Mouse (Mus musculus) mature B cell (primary cell): Measurements from ENCODE around the gene Usp48.

ENCODE experiments used
- in situ Hi-C: fragments of 300-500 bp; cut with MboI; formaldehyde crosslinking; loops from 2 replicates; pipeline ENCODE4 v1.14.3; 2019

Gene Usp48

DNA sequence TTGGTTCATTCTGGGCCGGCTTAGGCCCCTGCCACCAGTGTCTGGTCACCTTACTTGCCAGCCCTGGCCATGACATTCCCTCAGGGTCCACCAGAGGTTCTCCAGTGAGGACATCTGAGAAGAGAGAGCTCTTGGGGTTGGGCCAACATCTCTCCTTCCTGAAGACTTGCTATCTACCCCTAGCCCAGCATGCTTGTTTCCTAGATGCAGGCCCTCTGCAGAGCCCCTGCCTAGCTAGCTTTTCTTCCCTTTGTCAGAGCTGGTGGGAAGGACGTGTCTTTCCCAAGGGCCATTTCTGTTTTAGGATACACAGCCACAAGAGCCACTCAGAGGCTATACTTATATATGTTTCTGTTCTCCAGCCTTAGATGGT lies 67.5 kb downstream of the Usp48 start:
- in situ Hi-C loops = no loop called here

DNA sequence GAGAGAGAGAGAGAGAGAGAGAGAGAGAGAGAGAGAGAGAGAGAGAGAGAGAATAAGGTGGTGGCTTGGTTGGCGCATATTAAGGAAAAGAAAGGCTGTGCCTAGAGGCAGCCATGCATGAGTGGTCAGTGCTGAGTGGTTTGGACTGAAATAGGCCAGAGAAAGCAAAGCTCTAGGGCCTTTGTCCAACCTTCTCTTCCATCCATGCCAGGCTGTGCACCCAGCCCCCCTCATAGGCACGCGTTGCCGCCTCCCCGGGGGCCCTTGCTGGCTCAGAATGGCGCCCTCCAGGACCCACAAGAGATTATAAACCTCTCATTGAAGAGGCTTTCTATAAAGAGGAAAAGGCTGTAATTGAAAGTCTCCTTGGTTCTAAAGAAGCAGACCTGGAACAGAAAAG lies 68.0 kb downstream of the Usp48 start:
- in situ Hi-C loops = no loop called here

DNA sequence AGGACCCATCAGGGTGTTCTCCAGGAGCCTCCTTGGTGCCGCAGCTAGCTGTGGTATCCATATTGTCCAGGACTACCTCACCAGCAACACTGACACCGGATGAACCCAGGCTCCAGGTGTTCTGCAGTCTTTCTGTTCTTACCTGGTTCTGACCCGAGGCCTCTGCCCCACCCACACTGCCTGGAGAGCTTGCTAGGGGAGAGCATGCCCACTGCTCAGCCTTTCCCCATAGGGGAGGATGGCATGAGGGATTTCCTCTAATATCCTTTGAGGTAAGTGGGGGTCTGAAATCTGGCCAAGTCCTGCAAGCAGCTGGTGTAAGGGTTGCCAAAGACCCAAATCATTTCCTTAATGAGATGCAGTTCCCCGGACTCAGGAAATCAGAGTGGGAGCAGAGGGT lies 69.9 kb downstream of the Usp48 start:
- in situ Hi-C loops = no loop called here

DNA sequence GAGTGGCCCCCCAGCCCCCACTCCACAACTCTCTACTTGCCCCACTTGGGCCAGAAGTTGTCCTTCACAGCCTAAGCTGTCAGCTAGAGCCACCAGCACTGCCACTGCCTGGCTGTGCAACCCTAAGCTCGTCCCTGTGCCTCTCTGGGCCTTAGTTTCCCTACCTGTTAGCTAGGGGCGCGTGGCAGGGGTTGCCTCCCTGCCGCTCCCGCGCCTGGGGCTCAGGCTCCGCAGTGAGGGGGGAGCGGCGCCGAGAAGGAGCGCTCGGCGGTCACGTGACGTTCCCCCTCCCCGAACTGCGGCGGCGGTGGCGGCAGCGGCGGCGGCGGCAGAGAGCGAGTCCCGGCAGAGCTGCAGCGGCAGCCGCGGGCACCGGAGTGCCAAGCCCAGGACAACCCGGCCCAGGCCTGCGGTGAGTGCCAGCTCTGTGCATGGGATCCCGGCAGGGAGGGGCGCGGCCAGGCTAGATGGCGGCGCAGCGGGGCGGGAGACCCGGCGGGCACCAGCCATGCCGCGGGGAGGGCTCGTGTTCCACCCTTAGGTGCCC lies 71.0 kb downstream of the Usp48 start, which contains the start of gene Rap1gap:
Gene Rap1gap (plus strand): TSS at position 294 of the 547 bp plus-strand sequence.
- in situ Hi-C loops = no loop called here

DNA sequence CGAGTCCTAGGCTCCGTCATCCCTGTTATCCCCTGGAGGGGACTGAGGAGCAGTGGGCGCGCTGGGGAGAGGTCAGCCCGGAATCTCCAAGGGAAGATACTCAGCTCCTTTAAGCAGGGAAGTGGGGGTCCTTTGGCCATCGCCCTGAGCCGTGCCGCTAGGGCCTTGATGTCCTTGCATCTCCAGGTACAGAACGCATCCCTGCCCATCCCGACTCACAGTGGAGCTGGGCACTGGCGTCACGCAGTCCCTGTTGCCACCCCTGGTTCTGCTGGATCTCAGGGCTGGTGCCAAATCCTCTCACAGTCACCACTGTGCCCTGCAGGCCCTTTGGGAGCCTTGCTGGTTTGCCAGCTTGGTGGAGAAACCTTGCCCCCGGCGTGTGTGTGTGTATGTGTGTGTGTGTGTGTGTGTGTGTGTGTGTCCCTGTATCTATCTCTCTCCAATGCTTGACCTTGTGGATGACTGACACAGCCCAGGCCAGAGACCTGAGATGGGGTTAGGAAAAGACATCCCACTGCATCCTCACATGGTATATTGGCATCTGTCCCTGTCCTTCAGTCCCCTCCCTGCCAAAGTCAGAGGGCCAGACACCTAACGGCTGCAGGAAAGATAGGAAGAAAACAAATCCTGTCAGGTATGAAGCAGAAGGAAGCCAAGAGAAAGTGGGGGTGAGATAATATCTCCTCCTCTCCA lies 71.6 kb downstream of the Usp48 start:
- in situ Hi-C loops = no loop called here

DNA sequence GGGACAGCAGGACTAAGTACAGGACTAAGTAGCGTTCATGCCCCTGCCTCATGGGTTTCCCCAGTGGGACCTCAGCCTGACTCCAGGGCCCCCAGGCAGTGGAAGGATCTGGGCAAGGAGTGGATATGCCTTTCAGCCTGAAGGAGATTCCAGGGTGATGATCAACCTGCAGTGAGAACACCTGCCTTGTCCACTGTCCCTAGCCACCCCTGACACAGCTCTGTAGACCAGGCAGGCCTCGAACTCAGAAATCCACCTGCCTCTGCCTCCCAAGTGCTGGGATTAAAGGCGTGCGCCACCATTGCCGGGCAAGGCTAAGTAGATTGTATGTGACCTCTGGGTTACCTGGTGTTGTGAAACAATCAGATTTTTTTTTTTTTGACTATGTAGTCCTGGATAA lies 72.2 kb downstream of the Usp48 start:
- in situ Hi-C loops = no loop called here

DNA sequence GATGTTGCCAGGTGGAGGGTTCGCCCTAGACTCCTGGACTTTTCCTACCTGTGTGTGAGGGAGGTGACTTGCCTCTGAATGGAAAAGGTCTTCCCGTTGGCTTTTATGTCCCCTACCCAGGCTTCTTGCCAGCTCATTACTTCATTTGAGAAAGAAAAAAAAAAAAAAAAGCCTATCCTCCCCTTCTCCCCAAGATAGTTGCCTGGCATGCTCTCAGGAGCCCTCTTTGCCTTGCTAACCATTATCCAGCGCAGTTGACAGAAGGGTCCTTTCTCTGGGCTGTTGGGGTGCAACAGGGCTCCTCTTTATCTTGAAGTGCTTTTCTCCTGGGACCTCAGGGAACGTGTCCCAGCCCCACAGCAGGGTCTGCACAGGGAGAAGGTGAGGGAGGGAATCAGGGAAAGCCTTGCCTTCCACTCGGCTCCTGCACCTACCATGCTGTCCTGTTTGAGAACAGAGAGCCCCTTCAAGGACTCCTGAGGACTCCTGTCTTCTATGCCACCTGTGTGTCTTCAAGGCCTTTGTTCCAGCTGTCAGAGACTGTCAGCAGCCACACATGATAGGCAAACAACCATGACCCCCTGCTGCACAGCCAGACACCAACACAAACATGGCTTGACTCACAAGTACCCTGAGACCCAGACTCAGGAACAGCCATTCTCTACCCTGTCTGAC lies 72.9 kb downstream of the Usp48 start:
- in situ Hi-C loops = no loop called here

DNA sequence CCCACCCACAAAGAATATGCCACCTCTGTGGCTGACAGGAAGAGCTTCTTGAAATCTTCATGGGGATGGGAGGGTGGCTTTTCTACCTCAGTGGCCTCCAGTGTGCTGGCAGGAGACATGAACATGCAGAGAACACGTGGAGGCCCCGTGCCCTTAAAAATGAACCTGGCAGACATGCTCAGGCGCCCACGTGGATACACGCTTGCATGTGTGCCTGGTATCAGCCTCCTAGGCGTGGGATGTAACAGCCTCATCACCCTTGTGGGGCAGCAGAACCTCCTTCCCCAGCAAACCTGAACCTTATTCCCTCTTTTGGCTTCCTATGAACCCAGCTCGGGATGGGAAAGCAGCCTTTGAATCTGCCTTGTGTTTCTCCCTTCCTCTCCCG lies 73.4 kb downstream of the Usp48 start:
- in situ Hi-C loops = no loop called here

DNA sequence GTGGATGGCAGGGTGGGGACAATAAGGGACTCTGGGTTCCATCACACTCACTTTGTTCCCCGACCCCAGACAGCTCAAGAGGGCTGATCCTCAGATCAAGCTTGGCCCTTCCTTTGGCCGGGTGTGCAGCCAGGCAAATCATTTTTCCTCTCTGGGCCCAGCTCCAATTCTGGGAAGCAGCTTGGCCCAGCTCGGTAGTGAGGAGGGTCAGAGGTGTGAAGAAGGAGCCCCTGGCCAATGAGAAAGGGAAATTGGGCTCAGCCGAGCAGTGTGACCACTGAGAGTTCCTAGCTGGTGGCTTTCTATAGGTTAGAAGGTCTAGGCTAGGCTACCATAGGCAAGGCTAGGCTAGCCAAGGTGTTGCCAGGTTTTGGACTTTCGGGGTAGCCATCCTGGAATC lies 74.2 kb downstream of the Usp48 start:
- in situ Hi-C loops = no loop called here

DNA sequence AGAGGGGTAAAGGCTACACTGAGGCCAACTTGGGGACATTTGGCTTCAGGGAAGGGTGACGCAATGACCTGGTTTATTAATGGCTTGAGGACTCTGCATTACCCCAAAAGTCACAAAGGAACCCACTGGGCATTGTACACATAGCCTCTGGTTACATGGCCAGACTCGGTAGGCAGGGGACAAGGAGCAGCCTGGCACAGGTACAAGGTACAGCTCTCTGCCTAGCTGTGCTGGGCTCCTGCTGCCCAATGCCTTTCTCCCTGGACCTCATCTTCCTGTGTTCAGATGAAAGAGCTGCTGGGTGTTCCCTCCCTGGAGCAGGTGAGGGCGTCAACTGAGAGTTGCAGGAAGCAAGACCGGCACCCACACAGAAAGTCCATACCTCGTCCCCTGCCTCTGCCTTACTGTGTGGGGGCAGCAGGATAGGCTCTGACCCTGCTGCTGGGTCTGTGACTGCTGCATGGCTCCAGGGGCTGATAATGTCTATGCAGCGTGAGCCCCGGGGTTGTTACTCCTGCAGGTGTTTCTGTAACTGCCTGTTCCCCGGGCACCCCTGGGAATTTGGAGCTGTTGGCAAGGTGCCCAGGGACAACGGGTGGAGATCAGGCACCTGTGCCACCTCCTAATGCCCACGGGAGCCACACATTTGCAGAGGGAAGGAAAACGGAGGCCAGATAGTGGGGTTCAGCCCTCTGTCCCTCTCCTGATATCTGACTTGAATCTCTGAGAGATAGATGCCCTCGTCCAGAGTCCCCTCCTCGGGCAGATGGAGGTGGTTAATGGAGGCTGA lies 78.4 kb downstream of the Usp48 start:
- in situ Hi-C loops = no loop called here

DNA sequence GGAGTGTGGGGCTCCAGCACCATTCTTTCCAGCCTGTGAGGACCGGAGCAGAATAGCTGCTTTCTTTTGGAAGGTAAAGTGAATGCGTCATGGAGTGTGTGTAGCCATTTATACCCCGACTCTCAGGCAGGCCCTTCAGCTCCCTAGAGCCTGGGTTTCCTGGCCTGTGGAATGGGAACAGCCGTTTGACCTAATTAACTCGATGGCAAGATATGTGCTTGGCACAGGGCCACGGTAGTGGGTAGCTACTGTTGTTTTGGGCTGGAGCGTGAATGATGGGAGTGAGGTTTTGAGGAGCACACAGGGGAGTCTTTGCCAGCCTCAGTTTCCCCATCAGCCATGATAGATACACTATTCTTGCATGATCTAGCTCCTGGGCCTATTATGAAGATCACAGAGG lies 82.0 kb downstream of the Usp48 start:
- in situ Hi-C loops = no loop called here

DNA sequence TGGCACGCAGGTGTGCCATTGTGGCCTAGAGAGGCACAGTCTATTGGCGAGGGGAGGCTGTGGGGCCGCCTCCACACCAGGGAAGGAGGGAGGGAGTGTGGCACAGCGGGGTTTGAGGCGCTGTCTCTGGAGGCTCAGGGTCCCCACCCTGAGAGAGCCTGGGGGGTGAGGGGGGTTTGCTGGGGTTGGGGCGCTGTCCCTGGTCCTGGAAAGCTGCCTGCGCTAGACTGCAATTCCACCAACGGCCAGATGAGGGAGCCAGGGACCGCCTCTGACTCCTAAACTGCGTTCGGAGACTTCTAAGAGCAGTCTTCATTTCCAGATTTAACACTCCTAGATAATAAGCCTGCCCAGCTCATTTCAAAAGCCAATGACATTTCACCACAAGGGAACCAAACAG lies 82.5 kb downstream of the Usp48 start:
- in situ Hi-C loops = no loop called here

DNA sequence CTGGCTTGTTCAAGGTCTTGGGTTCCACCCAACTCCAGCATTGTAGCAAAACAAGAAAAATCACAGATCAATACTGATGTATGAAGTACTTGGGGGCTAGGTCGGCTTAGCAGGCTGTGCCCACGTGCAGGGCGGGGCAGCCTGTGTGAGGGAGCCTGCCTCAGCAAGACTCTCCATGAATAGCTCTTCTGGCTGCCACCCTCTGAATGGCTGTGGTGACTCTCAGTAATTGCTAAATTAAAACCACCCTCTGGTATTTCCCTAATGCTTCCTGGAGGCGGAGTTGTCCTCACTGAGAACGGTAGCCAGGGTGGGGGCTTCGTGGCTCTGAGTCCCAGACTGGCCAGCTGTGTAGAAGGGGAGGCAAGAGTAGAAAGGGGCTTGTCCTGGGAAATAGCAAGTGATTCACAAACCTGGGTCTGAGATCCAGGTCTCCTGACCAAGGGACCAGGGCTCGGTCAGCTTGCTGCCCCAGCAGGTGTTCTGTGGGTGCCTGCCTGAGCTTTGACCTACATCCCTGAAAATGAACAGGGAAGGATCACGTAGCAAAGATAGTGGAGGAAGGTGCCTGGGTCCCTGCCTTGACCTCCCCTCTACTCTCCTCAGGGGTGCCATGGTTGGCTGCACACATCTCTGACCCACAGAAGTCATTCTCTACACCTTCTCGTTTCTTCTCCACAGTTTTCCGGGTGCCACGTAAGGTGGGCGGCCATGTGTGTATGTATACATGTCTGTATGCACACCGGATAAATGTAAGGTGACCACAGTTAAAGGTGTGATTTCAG lies 83.3 kb downstream of the Usp48 start:
- in situ Hi-C loops = no loop called here

DNA sequence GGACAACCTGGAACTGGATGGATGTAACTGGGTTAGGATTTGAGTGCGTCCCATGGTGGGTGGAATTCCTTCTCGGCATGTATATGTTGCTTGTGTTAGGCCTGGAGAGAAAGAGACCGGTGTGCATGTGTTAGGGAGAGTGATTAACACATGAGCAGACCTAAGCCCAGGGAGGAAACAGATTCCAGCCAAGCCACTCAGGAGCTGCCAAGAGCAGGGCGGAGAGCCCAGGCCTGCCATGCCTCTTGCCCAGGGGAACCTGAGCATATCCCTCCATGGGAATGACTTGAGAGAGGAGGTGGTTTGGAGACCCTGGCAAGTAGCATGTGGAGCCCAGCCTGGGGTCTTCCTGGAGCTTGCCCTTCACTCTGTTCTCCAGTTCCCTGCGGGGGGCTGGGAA lies 84.4 kb downstream of the Usp48 start:
- in situ Hi-C loops = no loop called here

DNA sequence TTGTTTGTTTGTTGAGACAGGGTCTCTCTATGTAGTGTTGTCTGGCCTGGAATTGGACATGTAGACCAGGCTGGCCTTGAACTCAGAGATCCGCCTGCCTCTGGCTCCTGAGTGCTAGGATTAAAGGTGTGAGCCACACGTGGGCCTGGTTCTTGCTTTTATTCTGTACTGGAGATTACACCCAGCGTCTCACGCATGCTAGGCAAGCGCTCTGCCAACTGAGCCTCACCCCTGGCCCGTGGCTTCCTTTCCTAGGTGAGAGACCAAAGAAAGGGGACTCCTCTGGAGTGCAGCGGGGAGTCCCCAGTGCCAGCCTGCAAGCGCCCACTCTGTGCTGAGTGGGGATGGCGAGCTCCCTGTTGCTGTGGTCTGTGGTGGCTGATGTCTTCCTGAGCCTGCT lies 85.0 kb downstream of the Usp48 start:
- in situ Hi-C loops = no loop called here

DNA sequence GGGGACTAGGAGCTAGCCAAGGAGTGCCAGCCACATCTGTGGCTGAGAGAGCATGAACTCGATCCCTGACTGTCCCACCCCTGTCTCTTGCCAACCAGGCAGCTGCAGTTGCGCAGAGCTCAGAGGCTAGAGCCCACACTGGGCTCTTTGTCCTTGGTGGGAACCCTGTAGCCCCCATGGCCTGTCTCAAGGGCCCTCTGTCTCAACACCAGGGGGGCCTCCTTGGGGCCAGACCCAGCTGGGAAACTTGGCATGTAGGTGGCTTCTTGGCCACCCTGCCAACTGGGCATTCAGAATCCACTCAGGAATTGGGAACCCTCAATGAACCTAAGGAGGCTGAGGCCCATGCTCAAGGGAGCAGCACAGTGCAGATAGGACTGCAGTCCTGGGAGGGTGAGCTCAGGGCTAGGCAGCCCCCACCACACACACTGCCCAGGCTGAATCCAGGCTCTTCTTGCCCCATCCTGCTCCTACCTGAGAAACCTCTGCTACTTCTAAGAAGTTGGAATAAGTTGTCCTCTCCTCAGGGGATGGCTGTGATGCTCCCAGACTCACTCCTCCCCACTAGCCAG lies 86.5 kb downstream of the Usp48 start:
- in situ Hi-C loops = no loop called here

DNA sequence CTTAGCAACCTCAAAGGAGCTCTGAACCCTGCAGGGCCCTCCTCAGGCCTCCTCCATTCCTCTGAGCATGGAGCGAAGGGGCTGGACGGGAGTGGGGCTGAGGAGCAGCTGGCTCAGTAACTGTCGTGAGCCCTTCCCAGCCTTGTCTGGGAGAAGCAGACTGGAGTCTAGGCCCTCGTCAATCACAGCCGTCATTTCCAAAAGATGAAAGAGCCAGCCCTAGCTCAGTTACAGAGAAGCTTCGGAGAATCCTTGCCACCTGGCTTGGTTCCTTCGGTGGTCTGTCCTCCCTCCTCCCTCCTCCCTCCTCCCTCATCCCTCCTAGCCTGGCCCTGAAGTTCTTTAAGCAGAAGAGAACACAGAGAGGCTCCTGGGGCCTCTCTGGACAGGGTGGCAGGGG lies 87.2 kb downstream of the Usp48 start:
- in situ Hi-C loops = no loop called here

DNA sequence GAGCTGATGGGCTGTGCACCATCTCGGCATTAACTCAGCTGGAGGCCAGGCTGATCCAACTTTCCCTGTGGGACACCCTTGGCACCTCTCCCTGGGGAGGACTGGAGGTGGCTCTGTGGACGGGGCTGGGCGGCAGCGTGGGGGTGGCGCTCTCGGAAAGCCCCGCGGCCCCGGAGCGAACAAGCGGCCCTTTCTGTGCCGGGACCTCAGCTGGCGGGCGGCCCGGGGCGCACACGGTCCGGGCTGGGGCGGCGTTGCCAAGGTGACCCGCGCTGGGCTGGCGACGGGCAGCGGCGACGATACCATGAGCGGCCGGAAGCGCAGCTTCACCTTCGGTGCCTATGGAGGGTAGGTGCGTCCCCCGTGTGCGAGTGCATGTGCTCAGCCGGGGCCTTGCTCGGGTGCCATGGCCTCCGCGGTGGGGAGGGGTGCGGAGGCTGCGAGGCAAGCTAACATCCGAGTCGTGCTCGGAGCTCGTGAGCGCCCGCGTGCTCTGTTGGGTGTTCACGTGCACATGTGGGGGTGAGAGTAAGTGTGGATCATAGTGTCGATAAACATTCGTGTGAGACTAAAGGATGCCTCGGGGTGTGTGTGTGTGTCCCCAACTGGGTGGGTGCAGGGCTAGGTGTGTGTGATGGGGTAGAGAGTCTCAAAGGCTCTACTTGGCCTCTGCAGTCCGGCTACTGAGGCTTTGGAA lies 88.0 kb downstream of the Usp48 start:
- in situ Hi-C loops = no loop called here

DNA sequence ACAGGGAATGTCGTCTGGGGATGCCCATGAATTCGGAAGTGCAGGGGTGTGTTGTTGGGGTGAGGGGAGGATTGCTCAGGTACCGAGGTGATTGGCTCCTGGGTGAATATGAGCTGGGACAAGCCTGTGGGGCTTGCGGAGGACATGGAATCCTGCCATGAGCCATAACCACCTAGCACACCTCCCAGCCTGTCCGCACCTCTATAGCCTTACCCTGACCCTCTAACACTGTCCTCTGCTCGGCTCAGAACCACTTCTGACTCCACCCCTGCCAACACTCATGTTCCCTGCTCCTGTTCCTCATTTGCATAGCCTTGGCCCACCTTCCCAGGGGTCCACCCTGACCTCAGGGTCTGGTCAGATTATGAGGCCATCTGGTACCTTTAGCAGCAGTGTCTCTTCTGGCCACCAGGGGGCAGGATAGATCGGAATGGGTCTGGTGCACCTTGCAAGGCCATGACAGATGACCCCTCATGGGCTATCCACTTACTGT lies 89.5 kb downstream of the Usp48 start:
- in situ Hi-C loops = no loop called here

DNA sequence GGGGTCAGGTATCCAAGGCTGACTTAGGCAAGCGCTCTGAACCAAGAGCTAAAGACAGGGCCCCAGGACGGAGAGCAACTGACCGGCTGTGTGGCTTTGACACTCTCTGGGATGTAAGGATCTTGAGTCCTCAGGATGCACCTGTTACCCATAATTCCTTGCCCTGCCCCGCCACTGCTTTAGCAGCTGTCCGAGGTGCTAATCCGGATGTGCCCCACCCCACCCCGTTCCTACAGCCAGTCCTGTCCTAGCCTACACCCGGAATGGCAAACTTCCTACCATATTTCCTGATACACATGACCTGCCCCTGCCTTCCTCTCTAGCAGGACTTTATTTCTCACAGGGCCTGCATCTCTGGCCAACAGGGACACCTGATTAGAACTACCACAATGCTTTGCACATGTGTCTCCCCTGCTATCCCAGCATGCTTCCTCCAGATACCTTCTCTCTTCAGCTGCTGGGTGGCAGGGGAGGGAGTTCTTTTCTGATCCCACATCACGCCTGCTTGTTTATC lies 91.3 kb downstream of the Usp48 start:
- in situ Hi-C loops = no loop called here

DNA sequence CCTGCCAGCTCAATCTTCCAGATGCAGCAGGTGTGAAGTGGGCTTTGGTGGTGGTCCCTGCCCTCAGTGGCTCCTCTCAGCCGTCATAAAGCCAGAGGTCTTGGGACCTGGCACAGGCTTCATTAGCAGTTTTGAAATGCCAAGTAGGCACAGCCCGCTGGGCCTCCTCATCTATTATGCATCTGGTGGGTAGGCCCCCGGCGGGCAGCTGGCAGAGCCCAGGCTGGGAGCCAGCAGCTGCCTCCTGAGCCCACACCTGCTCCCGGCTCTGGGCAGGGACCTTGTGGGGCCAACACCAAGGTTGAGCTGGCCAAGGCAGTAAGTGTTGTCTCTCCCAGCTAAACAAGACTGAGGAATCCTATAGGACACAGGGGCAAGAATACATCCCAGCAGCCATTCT lies 92.7 kb downstream of the Usp48 start:
- in situ Hi-C loops = no loop called here
